In genomic region chr6:93167281-93167680, GRCm38 (mm10) we compare ENCODE assay signal across 10 mouse cellular contexts.
DNase-seq lines count a peak whose midpoint lies in the region; ATAC-seq and TF ChIP-seq lines count a peak whose summit lies in the region.
"Had no signal": no experiment of that assay in that cellular context is flagged by ENCODE, and none has a peak within 500 bp of the region (broad histone marks: within the 10 kb centered on the region; RNA-seq: fewer than 3 reads in every experiment).

No protein-coding gene starts in this region.

- no peak overlapping the region for H3K27ac ChIP-seq in liver, adult 2 months (replicated peaks; ENCODE audit: insufficient read depth, low read depth, low read length)
- H3K27ac ChIP-seq in liver, embryonic 11.5 days (ENCODE audit: low read depth, low read length) = no peak overlapping the region

- H3K9ac ChIP-seq in liver, adult 2 months (ENCODE audit: low read depth, low read length) = no peak overlapping the region
- no peak overlapping the region for H3K9ac ChIP-seq in liver, embryonic 11.5 days (ENCODE audit: low read depth, low read length)

- no peaks in the 10 kb centered on the region for H3K36me3 ChIP-seq in liver, adult 2 months (ENCODE audit: control insufficient read depth, insufficient read depth, low read length)
- no peaks in the 10 kb centered on the region for H3K36me3 ChIP-seq in liver, embryonic 11.5 days (ENCODE audit: control insufficient read depth, insufficient read depth, low read length)

- H3K4me1 ChIP-seq in liver, adult 2 months (ENCODE audit: control insufficient read depth, insufficient read depth, low read length) = no peaks in the 10 kb centered on the region
- peaks cover 6% of the 10 kb centered on the region; the same call in 1 of the 2 replicates for H3K4me1 ChIP-seq in liver, embryonic 11.5 days (replicated peaks; ENCODE audit: control insufficient read depth, insufficient read depth, low read length)
- H3K4me1 ChIP-seq: megakaryocyte, embryonic 14.5 days had no signal

- H3K9me3 ChIP-seq in liver, embryonic 11.5 days (ENCODE audit: control insufficient read depth, low read length) = no peaks in the 10 kb centered on the region

- DNase-seq in liver, adult 2 months (ENCODE audit: extremely low read depth, low read depth, low spot score) = peak; percentile 32
- no peak for DNase-seq in liver, embryonic 11.5 days (ENCODE audit: low spot score)
- peak; percentile 34 for DNase-seq in embryo, embryonic 10.5 days (ENCODE audit: low spot score)
- DNase-seq in gastrocnemius, postnatal 14 days = peak; percentile 34
- DNase-seq in kidney, postnatal 36 days = peak; percentile 18 to 36
- DNase-seq in retina, postnatal 1 day = no peak
- DNase-seq in adrenal gland, adult 2 months = no peak
- DNase-seq: adrenal gland, postnatal 36 days had no signal

- 13% methylated on average over 7 of the region's 7 CpGs for WGBS in liver, adult 2 months
- WGBS in liver, embryonic 11.5 days = 39% methylated on average over 7 of the region's 7 CpGs

- ATAC-seq in liver, embryonic 11.5 days (replicated peaks; ENCODE audit: low FRiP score) = no peak
- no peak for ATAC-seq in granulocyte monocyte progenitor cell, adult 5-6 weeks (replicated peaks; ENCODE audit: poor library complexity, severe bottlenecking)

- TF ChIP-seq POLR2A in liver, adult 2 months (IDR thresholded peaks at IDR 0.05; ENCODE audit: extremely low read depth, insufficient read depth, low read length) = no peak

- H3K79me2 ChIP-seq in liver, adult 2 months (ENCODE audit: control insufficient read depth, insufficient read depth, low read length) = no peaks in the 10 kb centered on the region

- intact Hi-C loops in gastrocnemius, postnatal 14 days (cut with DNase I; ENCODE audit: low total_unique reads) = no loop called here

- H3K27me3 ChIP-seq in liver, adult 2 months (ENCODE audit: control insufficient read depth, insufficient read depth, low read length) = no peaks in the 10 kb centered on the region
- no peaks in the 10 kb centered on the region for H3K27me3 ChIP-seq in liver, embryonic 11.5 days (replicated peaks; ENCODE audit: control insufficient read depth, insufficient read depth, low read length)
- H3K27me3 ChIP-seq: megakaryocyte, embryonic 14.5 days had no signal

- H3K4me3 ChIP-seq in liver, adult 2 months (ENCODE audit: insufficient read depth, low read depth, low read length) = no peak overlapping the region
- H3K4me3 ChIP-seq in liver, embryonic 11.5 days (ENCODE audit: low read depth, low read length) = no peak overlapping the region
- H3K4me3 ChIP-seq: megakaryocyte, embryonic 14.5 days had no signal

- TF ChIP-seq CTCF in liver, adult 2 months (IDR thresholded peaks at IDR 0.05; ENCODE audit: low read depth, low read length) = no peak

- H3K4me2 ChIP-seq in liver, embryonic 11.5 days = no peak overlapping the region

Comparison
In these comparisons a context has a peak if more than half of its experiments do, and no peak if none do; other contexts are left out.
1. DNase-seq: peak in liver, adult 2 months (single experiment), embryo, embryonic 10.5 days (single experiment), gastrocnemius, postnatal 14 days (single experiment) and kidney, postnatal 36 days (2 of 2); none in liver, embryonic 11.5 days (single experiment), retina, postnatal 1 day (single experiment) and adrenal gland, adult 2 months (single experiment).